Mouse (Mus musculus) heart, postnatal 0 days (tissue): ENCODE data around the gene Rybp.

Experiments used
- CTCF ChIP-seq: IDR thresholded peaks from 2 replicates; pipeline ENCODE4 v1.5.1; 2016; ENCODE audit warnings: antibody characterized with exemption, control low read depth, low read depth
- EP300 ChIP-seq: IDR thresholded peaks from 2 replicates; pipeline ENCODE4 v1.6.1; 2016; ENCODE audit warnings: antibody characterized with exemption, low read depth

- TF ChIP-seq CTCF (no peak), EP300 (no peak)
Measured at GRCm38 (mm10) chr6:100323756-100324430, 36.6 kb upstream of the Rybp start.
